Mouse (Mus musculus): ENCODE measurements around the gene Nxpe2. TPM values are rescaled to one million over a fixed set of nuclear protein-coding genes. Genes with fewer than 3 reads are reported as not detected.

The Nxpe2 gene
- polyA plus RNA-seq, 1 experiment from 2014 or later: 0.27 TPM

GRCm38 (mm10) chr9:48284221-48284620, 69.0 kb downstream of the Nxpe2 start:
- no peak for ATAC-seq (ENCODE audit: low FRiP score, low read depth)
- H3K4me1 ChIP-seq (replicated peaks): no peaks in the 10 kb centered on the region
- H3K9me3 ChIP-seq: no peaks in the 10 kb centered on the region
- H3K36me3 ChIP-seq: no peaks in the 10 kb centered on the region
- H3K4me3 ChIP-seq: no peak overlapping the region
- no peak overlapping the region for H3K27ac ChIP-seq (replicated peaks)
- no peaks in the 10 kb centered on the region for H3K27me3 ChIP-seq
- H3K4me2 ChIP-seq: no peak overlapping the region
- no peak overlapping the region for H3K9ac ChIP-seq
- 84% methylated on average over 8 of the region's 8 CpGs for WGBS

DNA sequence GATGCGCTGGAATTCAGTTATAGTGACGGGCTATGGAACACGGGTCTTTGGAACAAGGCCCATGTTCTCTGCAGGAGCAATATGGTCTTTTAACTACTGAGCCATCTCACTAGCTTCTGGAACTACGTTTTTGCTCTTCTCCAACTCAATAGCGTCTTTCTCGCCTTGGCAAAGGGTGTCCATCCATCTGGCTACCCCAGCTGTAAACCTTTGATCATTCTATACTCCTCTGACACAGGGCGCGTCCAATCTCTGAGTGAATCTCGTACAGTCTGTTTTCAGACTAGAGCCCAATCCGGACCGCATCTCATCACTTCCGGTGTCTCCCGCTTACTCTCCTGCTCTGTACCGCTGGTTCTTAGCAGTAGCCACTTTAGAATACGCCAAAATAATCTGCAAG, 76.4 kb downstream of the Nxpe2 start:
- ATAC-seq (ENCODE audit: low FRiP score, low read depth): no peak
- no peak overlapping the region for H3K4me2 ChIP-seq
- no peak overlapping the region for H3K4me3 ChIP-seq
- no peaks in the 10 kb centered on the region for H3K27me3 ChIP-seq
- no peak overlapping the region for H3K9ac ChIP-seq
- 91% methylated on average over 15 of the region's 15 CpGs for WGBS
- H3K27ac ChIP-seq (replicated peaks): no peak overlapping the region
- no peaks in the 10 kb centered on the region for H3K4me1 ChIP-seq (replicated peaks)
- H3K9me3 ChIP-seq: no peaks in the 10 kb centered on the region
- no peaks in the 10 kb centered on the region for H3K36me3 ChIP-seq

Other genes with a start within 250 kb of the Nxpe2 start
- 8.4 and 8.7 TPM in 2 replicates for gene Nxpe4, start 191.4 kb downstream of the Nxpe2 start, polyA plus RNA-seq (2015; fragmentation: Nextera tagmentation; extraction: Ambion mirVana)
- 110 and 118 TPM in 2 replicates for gene Rexo2, start 127.2 kb upstream of the Nxpe2 start, polyA plus RNA-seq (2015; fragmentation: Nextera tagmentation; extraction: Ambion mirVana)
- gene Rbm7, start 141.8 kb upstream of the Nxpe2 start, polyA plus RNA-seq (2015; fragmentation: Nextera tagmentation; extraction: Ambion mirVana): 71.4 and 72.5 TPM in 2 replicates
- 23.8 and 26.4 TPM in 2 replicates for gene Gm5617, start 142.0 kb upstream of the Nxpe2 start, polyA plus RNA-seq (2015; fragmentation: Nextera tagmentation; extraction: Ambion mirVana)